Mouse (Mus musculus) heart, adult 2 months (tissue): ENCODE results near the gene Hist1h2bh. TPM values are rescaled to one million over a fixed set of nuclear protein-coding genes. Genes with fewer than 3 reads are reported as not detected.
"Not testable (repeated sequence)": the region's sequence is repeated elsewhere in the genome, so short reads cannot be mapped to it uniquely, and the experiment has no call there.

Experiments
- DNase-seq, 2 experiments: peaks; one replicate each; pipeline ENCODE4 v3.0.0; 2021
- H3K27ac ChIP-seq: fragments of 200-600 bp; 2 replicates; pipeline ENCODE4 v1.8.1; 2022
- H3K27me3 ChIP-seq: fragments of 200-500 bp; 2 replicates; pipeline ENCODE4 v1.6.1; 2012; ENCODE audit warnings: mild to moderate bottlenecking, low read length, inconsistent platforms, mixed read lengths; ENCODE audit not compliant: control insufficient read depth, insufficient read depth
- H3K36me3 ChIP-seq: fragments of 200-500 bp; 2 replicates; pipeline ENCODE4 v1.6.1; 2012; ENCODE audit warnings: low read length, inconsistent platforms; ENCODE audit not compliant: control insufficient read depth, insufficient read depth
- H3K4me1 ChIP-seq: fragments of 200-500 bp; 2 replicates; pipeline ENCODE4 v1.6.1; 2011; ENCODE audit warnings: low read length; ENCODE audit not compliant: control insufficient read depth, insufficient read depth
- H3K4me3 ChIP-seq: fragments of 200-600 bp; 2 replicates; pipeline ENCODE4 v1.8.1; 2022
- H3K79me2 ChIP-seq: fragments of 200-500 bp; replicated peaks from 2 replicates; pipeline ENCODE4 v1.6.1; 2012; ENCODE audit warnings: mild to moderate bottlenecking, inconsistent platforms, low read length, moderate library complexity, mixed read lengths; ENCODE audit not compliant: control insufficient read depth, insufficient read depth
- H3K9ac ChIP-seq: fragments of 200-500 bp; 2 replicates; pipeline ENCODE4 v1.6.1; 2012; ENCODE audit warnings: low read depth, mild to moderate bottlenecking, control low read depth, inconsistent platforms, low read length, mixed read lengths
- CTCF ChIP-seq: fragments of 200-600 bp; IDR thresholded peaks from 2 replicates; pipeline ENCODE4 v1.8.1; 2022; ENCODE audit warnings: antibody characterized with exemption, mild to moderate bottlenecking, moderate library complexity
- EP300 ChIP-seq: fragments of 200-500 bp; IDR thresholded peaks from 2 replicates; pipeline ENCODE4 v1.6.1; 2011; ENCODE audit warnings: low read depth, low read length, control low read depth; ENCODE audit not compliant: insufficient read depth
- POLR2A ChIP-seq: fragments of 200-500 bp; IDR thresholded peaks from 2 replicates; pipeline ENCODE4 v1.6.1; 2011; ENCODE audit warnings: mild to moderate bottlenecking, low read depth, low read length, control low read depth; ENCODE audit not compliant: insufficient read depth
- WGBS: fragments of 180-500 bp; shearing (Covaris S2); methylation state at CpG from one replicate; pipeline ENCODE4 v1.1.7; 2018; 5-methylcytosine and 5-hydroxymethylcytosine counted together
- intact Hi-C: fragments of 180-260 bp; cut with DNase I; formaldehyde crosslinking; loops from one replicate; pipeline ENCODE4 v1.15.1; 2025
- polyA plus RNA-seq: library from polyadenylated mRNA; depleted of rRNA; stranded (reverse); fragments of >200 nt; gene quantifications from 2 replicates; pipeline ENCODE4 v1.2.3, GENCODE M21; 2012
- total RNA-seq, 2 experiments: library from RNA; stranded (reverse); gene quantifications; 2 replicates each; pipeline ENCODE4 v1.2.3; 2021

The Hist1h2bh gene
- total and polyA plus RNA-seq, 3 experiments: 0.29 to 1.2 (median 1.1) TPM

DNA sequence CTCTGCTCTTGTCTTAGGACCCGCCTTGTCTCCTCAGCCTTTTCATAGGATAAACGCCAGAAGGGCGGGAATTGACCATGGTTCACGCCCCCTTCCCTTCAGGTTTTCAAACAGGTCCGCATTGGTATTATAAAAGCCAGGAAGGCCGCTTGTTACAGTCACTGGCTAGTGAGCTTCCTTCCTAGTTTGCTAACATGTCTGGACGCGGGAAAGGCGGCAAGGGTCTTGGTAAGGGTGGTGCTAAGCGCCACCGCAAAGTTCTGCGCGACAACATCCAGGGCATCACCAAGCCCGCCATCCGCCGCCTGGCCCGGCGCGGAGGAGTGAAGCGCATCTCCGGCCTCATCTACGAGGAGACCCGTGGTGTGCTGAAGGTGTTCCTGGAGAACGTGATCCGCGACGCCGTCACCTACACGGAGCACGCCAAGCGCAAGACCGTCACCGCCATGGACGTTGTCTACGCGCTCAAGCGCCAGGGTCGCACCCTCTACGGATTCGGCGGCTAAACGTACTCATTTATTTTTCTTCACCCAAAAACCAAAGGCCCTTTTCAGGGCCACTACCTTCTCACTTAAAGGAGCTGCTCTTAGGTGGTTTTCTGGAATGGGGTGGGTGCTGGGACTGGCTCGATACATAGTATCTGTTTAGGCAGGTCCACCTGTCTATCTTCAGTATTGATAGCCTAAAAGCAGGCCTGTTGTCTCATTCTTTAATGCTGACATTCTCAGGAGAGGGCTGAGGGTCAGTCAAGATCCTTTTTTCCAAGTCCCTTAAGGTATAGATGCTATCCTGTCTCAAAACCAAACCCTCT is 38.4 kb upstream of the Hist1h2bh start, which contains the start of gene Hist1h4d:
TSS of gene Hist1h4d (plus strand) at position 191 of the 811 bp plus-strand sequence.
- Histone ChIP-seq H3K4me3 (peak within 1 kb of the TSS; percentile 72), H3K79me2 (no peaks in the 10 kb centered on the region), H3K27ac (peak within 1 kb of the TSS; percentile 24), H3K4me1 (peaks cover 4% of the 10 kb centered on the region), H3K27me3 (no peaks in the 10 kb centered on the region), H3K9ac (peak within 1 kb of the TSS; percentile 71), H3K36me3 (peaks cover 4% of the 10 kb centered on the region; the same call in 1 of the 2 replicates)
- intact Hi-C loops: loop anchor here (5.0 to 10.0 kb wide), 4 partner anchors 161 to 1867 kb away; partner anchors contain the start of genes Hist1h1b, Hist1h2ag, Hist1h2ai and Hist1h2an
- WGBS: under 1% methylated on average over 43 of the region's 43 CpGs
- TF ChIP-seq EP300 (peak; percentile 97), POLR2A (peak; percentile 100), CTCF (no peak)
- peak; percentile 94 to 96 for DNase-seq

DNA sequence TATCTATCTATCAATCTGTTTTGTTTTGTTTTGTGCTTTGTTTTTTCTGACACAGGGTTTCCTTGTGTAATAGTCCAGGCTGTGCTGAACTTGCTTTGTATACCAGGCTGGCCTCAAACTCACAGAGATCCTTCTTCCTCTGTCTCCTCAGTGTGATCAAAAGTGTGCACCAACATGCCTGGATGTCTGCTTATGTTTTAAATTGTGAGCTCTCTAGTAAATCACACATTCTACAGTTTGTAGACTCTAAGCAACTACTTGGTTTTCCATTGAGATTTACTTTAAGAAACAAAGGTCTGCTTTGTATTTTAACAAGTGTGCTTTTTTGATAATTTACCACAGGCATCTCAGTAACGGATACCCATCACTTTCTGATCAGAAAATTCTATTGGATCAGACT is 34.6 kb upstream of the Hist1h2bh start:
- no peak overlapping the region for H3K27ac ChIP-seq
- intact Hi-C loops: no loop called here
- no peaks in the 10 kb centered on the region for H3K79me2 ChIP-seq
- H3K4me1 ChIP-seq: peaks cover 1% of the 10 kb centered on the region
- TF ChIP-seq EP300 (no peak), CTCF (no peak), POLR2A (no peak)
- H3K27me3 ChIP-seq: no peaks in the 10 kb centered on the region
- H3K9ac ChIP-seq: no peak overlapping the region
- peaks cover 4% of the 10 kb centered on the region; the same call in 1 of the 2 replicates for H3K36me3 ChIP-seq
- 96% methylated on average over 1 of the region's 1 CpGs for WGBS
- no peak for DNase-seq
- H3K4me3 ChIP-seq: no peak overlapping the region

DNA sequence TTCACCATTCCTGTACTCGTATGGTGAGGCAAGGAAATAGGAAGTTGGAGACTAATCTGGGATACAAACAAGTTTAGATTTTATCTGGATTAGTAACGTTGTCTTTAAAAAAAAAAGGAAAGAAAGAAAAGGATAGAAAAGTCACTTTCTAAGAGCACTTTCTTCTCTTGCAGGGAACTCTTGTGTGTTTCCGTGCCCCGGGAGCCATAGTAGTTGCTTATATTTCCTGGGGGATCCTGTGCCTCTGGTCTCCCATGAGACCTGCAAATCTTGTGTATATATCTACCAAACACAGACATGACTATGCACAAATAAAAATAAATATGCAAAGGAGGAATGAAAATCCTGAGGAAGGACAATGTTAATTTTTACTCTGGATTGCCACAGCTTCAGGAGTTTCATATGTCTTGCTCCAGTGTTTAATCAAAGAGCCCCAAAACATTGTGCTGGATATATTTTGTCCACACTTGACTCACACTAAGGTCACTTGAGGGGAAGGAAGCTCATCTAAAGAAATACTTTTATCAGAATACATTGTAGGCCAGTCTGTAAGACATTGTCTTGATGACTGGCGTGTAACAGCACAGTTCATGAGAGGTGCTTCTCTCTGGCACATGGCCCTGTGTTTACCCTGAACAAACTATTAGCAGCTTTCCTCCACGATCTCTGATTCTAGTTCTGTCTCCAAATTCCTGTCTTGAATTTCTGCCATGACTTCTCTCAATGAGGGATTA is 33.9 kb upstream of the Hist1h2bh start:
- Histone ChIP-seq H3K36me3 (peaks cover 5% of the 10 kb centered on the region), H3K9ac (no peak overlapping the region), H3K4me3 (no peak overlapping the region), H3K27me3 (no peaks in the 10 kb centered on the region), H3K79me2 (no peaks in the 10 kb centered on the region), H3K4me1 (peaks cover 3% of the 10 kb centered on the region), H3K27ac (no peak overlapping the region)
- 62% methylated on average over 6 of the region's 6 CpGs for WGBS
- TF ChIP-seq EP300 (no peak), CTCF (no peak), POLR2A (no peak)
- intact Hi-C loops: no loop called here
- DNase-seq: no peak

DNA sequence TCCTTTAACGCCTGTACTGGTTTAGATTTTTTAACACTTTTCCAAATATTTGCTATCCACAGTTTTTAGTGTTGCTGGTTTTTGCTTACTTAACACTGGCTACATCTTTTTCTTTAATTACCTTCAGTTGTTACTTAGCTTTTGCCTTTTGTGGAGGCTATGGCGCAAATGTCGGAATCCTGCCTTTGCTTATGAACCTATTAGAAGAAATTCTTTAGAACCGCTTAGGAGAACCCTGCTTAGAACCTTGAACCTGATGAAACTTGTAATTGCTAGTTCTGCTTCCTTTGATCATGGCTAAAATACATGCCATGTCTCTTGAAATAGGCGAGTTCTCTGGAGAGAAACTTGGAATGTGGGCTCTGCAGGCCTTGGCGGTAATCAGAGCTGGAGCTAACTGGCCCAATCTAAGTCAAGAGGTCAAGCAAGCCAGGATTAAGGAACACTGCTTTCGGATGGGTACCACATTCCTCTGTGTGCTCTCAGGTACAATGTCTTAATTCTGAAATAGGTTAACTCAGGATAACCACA is 33.2 kb upstream of the Hist1h2bh start:
- H3K4me1 ChIP-seq: peaks cover 4% of the 10 kb centered on the region
- H3K9ac ChIP-seq: no peak overlapping the region
- 61% methylated on average over 7 of the region's 7 CpGs for WGBS
- intact Hi-C loops: no loop called here
- H3K27me3 ChIP-seq: no peaks in the 10 kb centered on the region
- peak overlapping the region; percentile 33; the same call in 1 of the 2 replicates for H3K4me3 ChIP-seq
- H3K79me2 ChIP-seq: no peaks in the 10 kb centered on the region
- no peak overlapping the region for H3K27ac ChIP-seq
- TF ChIP-seq POLR2A (no peak), EP300 (no peak), CTCF (no peak)
- DNase-seq: no peak
- H3K36me3 ChIP-seq: peaks cover 6% of the 10 kb centered on the region

DNA sequence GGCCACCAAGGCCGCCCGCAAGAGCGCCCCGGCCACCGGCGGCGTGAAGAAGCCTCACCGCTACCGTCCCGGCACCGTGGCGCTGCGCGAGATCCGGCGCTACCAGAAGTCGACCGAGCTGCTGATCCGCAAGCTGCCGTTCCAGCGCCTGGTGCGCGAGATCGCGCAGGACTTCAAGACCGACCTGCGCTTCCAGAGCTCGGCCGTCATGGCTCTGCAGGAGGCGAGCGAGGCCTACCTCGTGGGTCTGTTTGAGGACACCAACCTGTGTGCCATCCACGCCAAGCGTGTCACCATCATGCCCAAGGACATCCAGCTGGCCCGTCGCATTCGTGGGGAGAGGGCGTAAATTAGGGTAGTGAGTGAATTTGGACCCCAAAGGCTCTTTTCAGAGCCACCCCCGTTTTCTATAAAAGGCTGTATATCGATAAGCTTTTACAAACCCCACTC is 32.7 kb upstream of the Hist1h2bh start:
- H3K27ac ChIP-seq, H3K27me3 ChIP-seq, H3K4me1 ChIP-seq, H3K36me3 ChIP-seq, intact Hi-C loops, H3K79me2 ChIP-seq, DNase-seq: not testable (repeated sequence)
- peak overlapping the region; percentile 47 for H3K4me3 ChIP-seq
- 13% methylated on average over 15 of the region's 40 CpGs for WGBS
- H3K9ac ChIP-seq: peak overlapping the region; percentile 52; the same call in 1 of the 2 replicates
